Mouse (Mus musculus) hindlimb bud, embryonic 11.5 days (tissue): ENCODE measurements around the gene Pdcl.
A peak's percentile ranks its signal among the peaks of the same experiment; 100 is the strongest.

Source experiments
- DNase-seq: peaks from one replicate; pipeline ENCODE4 v3.0.0-alpha.2; 2012; ENCODE audit warnings: low read depth, low spot score; ENCODE audit errors: extremely low spot score

The Pdcl gene

GRCm38 (mm10) chr2:37358633-37359540 lies at the start of gene Pdcl:
Pdcl (minus strand) TSS chr2:37359332.
- DNase-seq = peak; percentile 83

DNA sequence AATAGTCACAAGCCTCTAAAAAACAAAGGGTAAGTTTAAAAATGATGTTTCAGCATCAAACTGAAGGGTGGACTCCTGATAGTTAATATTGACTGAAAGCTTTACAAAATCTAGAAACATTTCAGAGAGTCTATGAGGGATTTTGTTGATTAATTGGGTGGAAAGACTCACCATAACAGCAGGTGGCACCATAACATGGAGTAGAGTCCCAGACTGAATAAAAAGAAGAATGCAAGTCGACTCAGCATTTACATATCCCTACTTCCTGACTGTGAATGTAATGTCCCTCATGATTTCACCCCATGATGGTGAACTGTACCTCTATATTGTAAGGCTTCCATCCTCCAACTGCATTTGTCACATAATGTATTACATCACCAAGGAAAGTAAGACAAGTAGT lies 36.4 kb upstream of the Pdcl start:
- DNase-seq = no peak

- no peak for DNase-seq
These were observed 23.8 kb upstream of the Pdcl start for GRCm38 (mm10) chr2:37382921-37383320.

- peak; percentile 22 for DNase-seq
These were observed 21.1 kb upstream of the Pdcl start for GRCm38 (mm10) chr2:37380189-37380588.

DNA sequence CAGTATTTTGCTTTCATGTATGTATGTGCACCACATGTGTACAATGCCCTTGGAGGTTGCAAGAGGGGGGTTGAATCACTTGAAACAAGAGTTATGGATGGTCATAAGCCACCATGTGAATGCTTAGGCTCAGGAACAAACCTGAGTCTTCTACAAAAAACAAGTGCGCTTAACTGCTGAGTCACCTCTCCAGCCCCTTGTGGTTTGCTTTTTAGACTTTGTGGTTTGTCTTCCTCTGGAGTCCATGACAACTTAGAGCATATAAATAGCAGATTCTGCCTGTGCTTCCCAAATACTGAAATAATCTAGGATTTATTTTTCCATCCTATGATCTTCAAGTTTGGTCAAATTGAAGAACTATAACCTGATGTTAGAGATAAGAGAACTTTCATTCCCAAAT lies 16.9 kb upstream of the Pdcl start:
- no peak for DNase-seq

GRCm38 (mm10) chr2:37370651-37371050 lies 11.5 kb upstream of the Pdcl start:
- DNase-seq = no peak

DNA sequence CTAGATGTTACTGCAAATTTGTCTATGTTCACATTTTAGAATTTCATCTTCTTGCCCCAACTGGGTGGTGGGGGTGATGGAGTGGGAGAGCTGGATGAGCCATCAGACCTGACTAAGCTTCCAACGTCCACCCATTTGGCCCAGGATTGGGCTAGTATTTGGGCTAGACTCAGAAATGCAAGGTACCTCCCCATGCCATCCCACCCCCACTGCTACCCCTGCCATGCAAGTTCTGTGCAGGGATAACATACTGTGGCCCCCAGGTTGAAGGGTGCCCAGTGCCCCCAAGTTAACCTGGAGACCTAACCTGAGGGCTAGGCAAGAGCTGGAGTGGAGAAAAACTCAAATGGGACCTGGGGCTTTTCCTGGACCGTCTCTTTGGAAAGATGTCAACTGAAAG lies 776 bp upstream of the Pdcl start:
- no peak for DNase-seq

DNA sequence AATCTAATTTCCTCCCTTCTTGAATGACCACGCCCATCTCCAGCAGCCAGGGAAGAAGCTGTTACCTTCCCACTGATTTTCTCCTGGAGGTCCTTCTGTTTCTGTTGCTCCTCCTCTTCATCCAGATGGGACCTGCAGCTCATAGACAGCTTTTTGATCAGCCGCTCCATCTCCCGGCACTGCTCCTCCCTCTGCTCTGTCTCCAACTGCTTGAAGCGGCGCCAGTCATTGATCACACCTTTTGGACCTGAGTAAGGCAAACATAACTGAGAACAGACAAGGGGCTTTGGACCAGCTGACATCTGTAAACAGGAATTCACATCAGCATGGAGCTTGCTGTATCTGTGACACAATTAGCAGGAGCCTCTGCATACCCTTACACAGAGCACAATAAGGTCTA lies 3.6 kb downstream of the Pdcl start:
- no peak for DNase-seq

DNA sequence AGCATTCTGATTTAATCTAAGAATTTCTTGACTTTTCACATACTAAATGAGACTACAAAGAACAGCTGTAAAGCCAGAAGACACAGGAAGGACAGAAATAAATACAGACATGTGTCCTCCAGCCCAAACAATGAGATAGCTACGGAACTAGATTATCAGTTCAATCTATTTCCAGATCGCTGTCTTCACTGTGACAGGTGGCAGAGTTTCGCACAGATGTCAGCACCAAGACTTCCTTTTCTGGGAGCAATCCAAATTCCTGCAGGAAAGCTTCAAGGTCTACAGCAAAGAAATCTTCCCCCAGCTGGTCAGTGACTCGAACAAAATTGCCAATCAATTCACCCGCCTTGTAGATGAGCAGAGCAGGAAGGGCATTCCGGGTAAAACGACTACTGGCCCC lies 7.5 kb downstream of the Pdcl start:
- DNase-seq = no peak

DNA sequence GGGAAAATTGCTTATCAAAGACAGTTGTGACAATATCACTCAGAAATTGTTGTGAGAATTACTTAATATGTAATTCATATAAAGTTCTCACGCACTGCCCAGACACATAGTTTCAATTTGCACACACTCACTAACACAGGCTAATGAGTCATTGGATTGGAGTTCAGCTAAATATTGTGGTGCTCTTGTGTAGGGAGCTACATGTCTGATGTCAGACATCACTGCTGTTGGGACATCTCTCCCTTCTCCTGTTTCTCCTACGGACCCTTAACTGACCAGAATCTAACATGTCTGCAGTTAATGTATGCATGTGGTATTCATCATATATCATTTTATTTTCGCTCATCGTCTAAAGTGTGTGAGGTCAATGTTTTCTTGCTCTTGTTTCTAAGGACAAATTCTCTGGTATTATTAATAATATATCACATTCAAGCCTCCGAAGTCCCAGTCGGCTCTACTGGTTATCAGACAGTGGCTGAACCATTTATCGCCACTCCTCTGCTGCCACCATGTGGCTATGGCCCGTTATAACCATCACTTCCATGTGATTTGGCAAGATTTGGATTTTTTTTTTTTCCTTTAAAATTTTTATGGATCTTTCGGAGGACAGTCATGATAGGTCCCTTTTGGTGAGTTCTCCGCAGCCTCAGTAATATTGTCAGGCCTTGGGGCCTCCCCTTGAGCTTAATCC lies 20.5 kb downstream of the Pdcl start:
- DNase-seq = no peak

GRCm38 (mm10) chr2:37333321-37333720 lies 25.8 kb downstream of the Pdcl start:
- no peak for DNase-seq

GRCm38 (mm10) chr2:37326215-37326614 lies 32.9 kb downstream of the Pdcl start, which contains the start of gene Olfr368:
Olfr368 (plus strand) TSS chr2:37326515.
- DNase-seq = no peak
